Mouse (Mus musculus) forebrain, embryonic 15.5 days (tissue): ENCODE measurements at regions not wholly inside any gene's neighbourhood (a gene's known extent, or its start where the extent isn't known, plus 50 kb on each side); places are given as distances from the start of the nearest gene placed in this dataset.

Experiments used
- ATAC-seq: fragments of 200-750 bp; cut with Nextera tagmentation; replicated peaks from 2 replicates; pipeline ENCODE4 v1.8.0; 2017; ENCODE audit warnings: mild to moderate bottlenecking, moderate TSS enrichment, moderate library complexity
- H3K27ac ChIP-seq: fragments of 300-500 bp; sonication (generic); replicated peaks from 2 replicates; pipeline ENCODE4 v1.5.1; 2015; ENCODE audit warnings: mild to moderate bottlenecking, inconsistent platforms
- H3K27me3 ChIP-seq: fragments of 300-500 bp; sonication (generic); 2 replicates; pipeline ENCODE4 v1.6.1; 2015; ENCODE audit warnings: inconsistent platforms
- H3K36me3 ChIP-seq: fragments of 300-500 bp; sonication (generic); 2 replicates; pipeline ENCODE4 v1.6.1; 2015; ENCODE audit warnings: mild to moderate bottlenecking, inconsistent platforms
- H3K4me1 ChIP-seq: fragments of 300-500 bp; sonication (generic); 2 replicates; pipeline ENCODE4 v1.6.1; 2015; ENCODE audit warnings: inconsistent platforms
- H3K4me2 ChIP-seq: fragments of 300-500 bp; sonication (generic); replicated peaks from 2 replicates; pipeline ENCODE4 v1.6.1; 2015; ENCODE audit warnings: mild to moderate bottlenecking, inconsistent platforms
- H3K4me3 ChIP-seq: fragments of 300-500 bp; sonication (generic); 2 replicates; pipeline ENCODE4 v1.5.1; 2015; ENCODE audit warnings: mild to moderate bottlenecking, inconsistent platforms
- H3K9ac ChIP-seq: fragments of 300-500 bp; sonication (generic); replicated peaks from 2 replicates; pipeline ENCODE4 v1.6.1; 2015; ENCODE audit warnings: mild to moderate bottlenecking, inconsistent platforms
- H3K9me3 ChIP-seq: fragments of 300-500 bp; sonication (generic); 2 replicates; pipeline ENCODE4 v1.6.1; 2016; ENCODE audit warnings: inconsistent platforms
- WGBS: fragments of 180-500 bp; shearing (Covaris S2); methylation state at CpG from one replicate; pipeline ENCODE4 v1.1.7; 2015; ENCODE audit warnings: mixed read lengths; 5-methylcytosine and 5-hydroxymethylcytosine counted together

- H3K4me1 ChIP-seq = peaks cover 4% of the 10 kb centered on the region
- 77% methylated on average over 5 of the region's 5 CpGs for WGBS
These were observed 66.9 kb upstream of the Msx2 start for GRCm38 (mm10) chr13:53539797-53540196.

GRCm38 (mm10) chr13:53537937-53538336 lies 65.1 kb upstream of the Msx2 start:
- H3K9me3 ChIP-seq = no peaks in the 10 kb centered on the region
- H3K9ac ChIP-seq = no peak overlapping the region
- ATAC-seq = no peak
- no peak overlapping the region for H3K4me3 ChIP-seq
- no peak overlapping the region for H3K4me2 ChIP-seq
- no peaks in the 10 kb centered on the region for H3K36me3 ChIP-seq
- WGBS = 95% methylated on average over 6 of the region's 6 CpGs
- peaks cover 8% of the 10 kb centered on the region for H3K4me1 ChIP-seq
- no peak overlapping the region for H3K27ac ChIP-seq
- peaks cover 7% of the 10 kb centered on the region; the same call in 1 of the 2 replicates for H3K27me3 ChIP-seq

More at GRCm38 (mm10) chr13:53539797-53540196, 66.9 kb upstream of the Msx2 start:
- Histone ChIP-seq H3K4me3 (no peak overlapping the region), H3K27me3 (0 out of 2 replicates have a peak, but pooled peaks cover 3% of the 10 kb centered on the region), H3K4me2 (no peak overlapping the region), H3K9me3 (no peaks in the 10 kb centered on the region), H3K9ac (no peak overlapping the region), H3K27ac (no peak overlapping the region), H3K36me3 (no peaks in the 10 kb centered on the region)
- ATAC-seq = no peak

DNA sequence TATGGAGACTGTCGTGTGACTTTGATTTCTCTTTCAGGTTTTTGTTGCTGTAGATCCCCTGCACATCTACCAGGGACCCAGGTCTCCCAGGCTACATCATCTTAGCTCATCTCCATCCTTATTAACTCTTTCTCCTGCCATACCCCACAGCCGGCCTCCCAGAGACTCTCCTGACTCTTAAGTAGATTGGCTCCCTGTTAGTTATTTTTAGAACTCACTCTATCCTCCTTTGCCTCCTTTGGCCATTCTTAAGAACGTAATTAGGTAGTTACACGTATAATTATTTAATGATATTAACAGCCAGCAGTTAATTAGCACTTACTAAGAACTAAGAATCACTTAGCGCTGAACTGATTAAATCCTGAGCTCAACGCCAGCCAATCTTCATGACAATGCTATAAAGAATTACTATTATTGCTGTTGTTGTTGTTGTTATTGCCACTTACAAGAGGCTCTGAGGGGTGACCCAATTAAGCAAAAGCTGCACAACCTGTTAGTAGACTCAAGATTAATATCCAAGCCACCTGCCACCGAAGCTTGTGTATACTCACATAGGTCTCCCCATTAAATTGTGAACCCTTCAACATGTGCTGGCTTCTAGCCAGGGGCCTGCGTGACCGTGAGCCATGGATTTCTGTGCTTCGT lies 63.0 kb upstream of the Msx2 start:
- peaks cover 7% of the 10 kb centered on the region; the same call in 1 of the 2 replicates for H3K27me3 ChIP-seq
- ATAC-seq = no peak; the same call in 1 of the 2 replicates
- 24% methylated on average over 10 of the region's 10 CpGs for WGBS

GRCm38 (mm10) chr13:53533738-53534137 lies 60.9 kb upstream of the Msx2 start:
- H3K4me2 ChIP-seq = no peak overlapping the region
- no peaks in the 10 kb centered on the region for H3K9me3 ChIP-seq
- ATAC-seq = no peak
- peaks cover 10% of the 10 kb centered on the region; the same call in 1 of the 2 replicates for H3K27me3 ChIP-seq
- H3K4me1 ChIP-seq = peaks cover 8% of the 10 kb centered on the region
- no peak overlapping the region for H3K9ac ChIP-seq
- H3K27ac ChIP-seq = no peak overlapping the region
- 33% methylated on average over 8 of the region's 8 CpGs for WGBS
- no peaks in the 10 kb centered on the region for H3K36me3 ChIP-seq
- no peak overlapping the region for H3K4me3 ChIP-seq

More for the DNA sequence above, 63.0 kb upstream of the Msx2 start:
- no peak overlapping the region for H3K4me3 ChIP-seq
- no peak overlapping the region for H3K27ac ChIP-seq
- H3K4me1 ChIP-seq = peaks cover 8% of the 10 kb centered on the region
- no peak overlapping the region for H3K9ac ChIP-seq
- no peaks in the 10 kb centered on the region for H3K9me3 ChIP-seq
- H3K36me3 ChIP-seq = no peaks in the 10 kb centered on the region
- no peak overlapping the region for H3K4me2 ChIP-seq

- H3K4me1 ChIP-seq = peaks cover 4% of the 10 kb centered on the region
- H3K4me3 ChIP-seq = no peak overlapping the region
- H3K36me3 ChIP-seq = no peaks in the 10 kb centered on the region
- H3K9ac ChIP-seq = no peak overlapping the region
- no peak for ATAC-seq
- H3K27ac ChIP-seq = no peak overlapping the region
- no peak overlapping the region for H3K4me2 ChIP-seq
- WGBS = 78% methylated on average over 9 of the region's 9 CpGs
- 0 out of 2 replicates have a peak, but pooled peaks cover 7% of the 10 kb centered on the region for H3K27me3 ChIP-seq
- no peaks in the 10 kb centered on the region for H3K9me3 ChIP-seq
These were observed 54.0 kb upstream of the Msx2 start for GRCm38 (mm10) chr13:53526880-53527279.

GRCm38 (mm10) chr13:53522807-53523206 lies 49.9 kb upstream of the Msx2 start:
- ATAC-seq = no peak
- no peaks in the 10 kb centered on the region for H3K9me3 ChIP-seq
- no peaks in the 10 kb centered on the region for H3K27me3 ChIP-seq
- no peak overlapping the region for H3K27ac ChIP-seq
- H3K4me2 ChIP-seq = no peak overlapping the region
- peaks cover 26% of the 10 kb centered on the region for H3K4me1 ChIP-seq
- no peak overlapping the region for H3K4me3 ChIP-seq
- 22% methylated on average over 5 of the region's 5 CpGs for WGBS
- H3K9ac ChIP-seq = no peak overlapping the region
- H3K36me3 ChIP-seq = no peaks in the 10 kb centered on the region
